Mouse (Mus musculus): Measurements from ENCODE around the gene Sec13.

Gene Sec13

GRCm38 (mm10) chr6:113712718-113713117 is 27.8 kb downstream of the Sec13 start:
- no peak for DNase-seq (ENCODE audit: low spot score)

- DNase-seq (ENCODE audit: low spot score), result no peak
These were observed 43.0 kb downstream of the Sec13 start for GRCm38 (mm10) chr6:113697222-113698205.

GRCm38 (mm10) chr6:113696582-113697221 is 43.8 kb downstream of the Sec13 start, which contains the start of gene Tatdn2:
Gene Tatdn2, plus strand, starts transcription at chr6:113697050.
- peak; percentile 99 for DNase-seq (ENCODE audit: low spot score)

GRCm38 (mm10) chr6:113695766-113696355 is 44.7 kb downstream of the Sec13 start:
- no peak for DNase-seq (ENCODE audit: low spot score)

- DNase-seq (ENCODE audit: low spot score), result no peak
These were observed 45.3 kb downstream of the Sec13 start for GRCm38 (mm10) chr6:113695203-113695602.

GRCm38 (mm10) chr6:113693377-113693776 is 47.2 kb downstream of the Sec13 start:
- no peak for DNase-seq (ENCODE audit: low spot score)

GRCm38 (mm10) chr6:113692661-113693133 is 47.8 kb downstream of the Sec13 start:
- no peak for DNase-seq (ENCODE audit: low spot score)

- DNase-seq (ENCODE audit: low spot score), result no peak
These were observed 49.5 kb downstream of the Sec13 start for GRCm38 (mm10) chr6:113691084-113691462.

- peak; percentile 86 for DNase-seq (ENCODE audit: low spot score)
These were observed 50.0 kb downstream of the Sec13 start for GRCm38 (mm10) chr6:113690400-113691083.

GRCm38 (mm10) chr6:113690008-113690399 is 50.5 kb downstream of the Sec13 start:
- DNase-seq (ENCODE audit: low spot score), result no peak

GRCm38 (mm10) chr6:113686551-113687125 is 53.9 kb downstream of the Sec13 start:
- peak; percentile 81 for DNase-seq (ENCODE audit: low spot score)

GRCm38 (mm10) chr6:113683081-113683825 is 57.3 kb downstream of the Sec13 start:
- DNase-seq (ENCODE audit: low spot score), result no peak

GRCm38 (mm10) chr6:113681271-113681670 is 59.3 kb downstream of the Sec13 start:
- peak; percentile 91 for DNase-seq (ENCODE audit: low spot score)

- DNase-seq (ENCODE audit: low spot score), result no peak
These were observed 60.5 kb downstream of the Sec13 start for GRCm38 (mm10) chr6:113679993-113680566.

- DNase-seq (ENCODE audit: low spot score), result no peak
These were observed 62.1 kb downstream of the Sec13 start for GRCm38 (mm10) chr6:113678246-113679012.
